Mouse (Mus musculus) urinary bladder, adult 18-20 months (tissue): Measurements from ENCODE around the gene Ccdc113.
"Not testable (repeated sequence)": the region's sequence is repeated elsewhere in the genome, so short reads cannot be mapped to it uniquely, and the experiment has no call there.

Source experiments
- DNase-seq, 2 experiments: peaks; one replicate each; pipeline ENCODE4 v3.0.0; 2022; ENCODE audit warnings: low spot score in 2 of 2, mixed read lengths in 2 of 2

The Ccdc113 gene

GRCm38 (mm10) chr8:95602168-95602567 lies 68.3 kb downstream of the Ccdc113 start:
- no peak for DNase-seq

GRCm38 (mm10) chr8:95606509-95606908 lies 72.6 kb downstream of the Ccdc113 start:
- DNase-seq, result not testable (repeated sequence)

- DNase-seq, result no peak
Measured at GRCm38 (mm10) chr8:95607210-95607609, 73.3 kb downstream of the Ccdc113 start.
